Mouse (Mus musculus) hindbrain, embryonic 15.5 days (tissue): ENCODE measurements around the gene Atg10. TPM values are rescaled to one million over a fixed set of nuclear protein-coding genes. Genes with fewer than 3 reads are reported as not detected.

Source experiments
- ATAC-seq: fragments of 200-750 bp; cut with Nextera tagmentation; 2 replicates; pipeline ENCODE4 v1.8.0; 2017; ENCODE audit warnings: low read depth, moderate number of reproducible peaks, moderate TSS enrichment; ENCODE audit not compliant: low FRiP score
- H3K27ac ChIP-seq: fragments of 300-500 bp; sonication (generic); replicated peaks from 2 replicates; pipeline ENCODE4 v1.5.1; 2015; ENCODE audit warnings: mild to moderate bottlenecking, inconsistent platforms
- H3K27me3 ChIP-seq: fragments of 300-500 bp; sonication (generic); 2 replicates; pipeline ENCODE4 v1.6.1; 2015; ENCODE audit warnings: control low read depth, inconsistent platforms
- H3K36me3 ChIP-seq: fragments of 300-500 bp; sonication (generic); 2 replicates; pipeline ENCODE4 v1.6.1; 2015; ENCODE audit warnings: control low read depth, inconsistent platforms
- H3K4me1 ChIP-seq: fragments of 300-500 bp; sonication (generic); replicated peaks from 2 replicates; pipeline ENCODE4 v1.6.1; 2015; ENCODE audit warnings: control low read depth, inconsistent platforms
- H3K4me2 ChIP-seq: fragments of 300-500 bp; sonication (generic); 2 replicates; pipeline ENCODE4 v1.6.1; 2015; ENCODE audit warnings: moderate library complexity, mild to moderate bottlenecking, inconsistent platforms
- H3K4me3 ChIP-seq: fragments of 300-500 bp; sonication (generic); 2 replicates; pipeline ENCODE4 v1.5.1; 2015; ENCODE audit warnings: mild to moderate bottlenecking, inconsistent platforms
- H3K9ac ChIP-seq: fragments of 300-500 bp; sonication (generic); 2 replicates; pipeline ENCODE4 v1.6.1; 2015; ENCODE audit warnings: inconsistent platforms
- H3K9me3 ChIP-seq: fragments of 300-500 bp; sonication (generic); 2 replicates; pipeline ENCODE4 v1.6.1; 2016; ENCODE audit warnings: control low read depth, inconsistent platforms
- WGBS: fragments of 180-500 bp; shearing (Covaris S2); methylation state at CpG from one replicate; pipeline ENCODE4 v1.1.7; 2015; 5-methylcytosine and 5-hydroxymethylcytosine counted together
- polyA plus RNA-seq: library from polyadenylated mRNA; unstranded; fragments of >200 nt; fragmentation: Nextera tagmentation; extraction: Ambion mirVana; gene quantifications from 2 replicates; pipeline ENCODE4 v1.2.1, GENCODE M21; 2015

The Atg10 gene
- polyA plus RNA-seq, 1 experiment from 2014 or later = 13.6 TPM

- 79% methylated on average over 8 of the region's 8 CpGs for WGBS
- Histone ChIP-seq H3K9ac (no peak overlapping the region), H3K4me2 (no peak overlapping the region), H3K4me1 (no peaks in the 10 kb centered on the region), H3K36me3 (no peaks in the 10 kb centered on the region), H3K9me3 (no peaks in the 10 kb centered on the region), H3K27ac (no peak overlapping the region), H3K27me3 (no peaks in the 10 kb centered on the region), H3K4me3 (no peak overlapping the region)
- ATAC-seq = no peak
These were observed 10.8 kb downstream of the Atg10 start for GRCm38 (mm10) chr13:91212958-91213357.

GRCm38 (mm10) chr13:91206237-91206636 is 17.5 kb downstream of the Atg10 start:
- Histone ChIP-seq H3K9me3 (no peaks in the 10 kb centered on the region), H3K4me2 (no peak overlapping the region), H3K9ac (no peak overlapping the region), H3K4me3 (no peak overlapping the region), H3K27ac (no peak overlapping the region), H3K4me1 (no peaks in the 10 kb centered on the region), H3K27me3 (no peaks in the 10 kb centered on the region), H3K36me3 (no peaks in the 10 kb centered on the region)
- ATAC-seq = no peak
- WGBS = 90% methylated on average over 5 of the region's 5 CpGs

- 77% methylated on average over 7 of the region's 7 CpGs for WGBS
These were observed 21.2 kb downstream of the Atg10 start for GRCm38 (mm10) chr13:91202564-91202963.

GRCm38 (mm10) chr13:91187378-91188234 is 36.2 kb downstream of the Atg10 start:
- Histone ChIP-seq H3K4me3 (no peak overlapping the region), H3K4me1 (no peaks in the 10 kb centered on the region), H3K9me3 (no peaks in the 10 kb centered on the region), H3K27ac (no peak overlapping the region), H3K9ac (no peak overlapping the region), H3K4me2 (no peak overlapping the region), H3K27me3 (no peaks in the 10 kb centered on the region), H3K36me3 (no peaks in the 10 kb centered on the region)
- no peak for ATAC-seq
- 90% methylated on average over 13 of the region's 13 CpGs for WGBS

More at GRCm38 (mm10) chr13:91202564-91202963, 21.2 kb downstream of the Atg10 start:
- no peak for ATAC-seq
- Histone ChIP-seq H3K4me1 (no peaks in the 10 kb centered on the region), H3K9me3 (no peaks in the 10 kb centered on the region), H3K4me3 (no peak overlapping the region), H3K36me3 (no peaks in the 10 kb centered on the region), H3K27me3 (no peaks in the 10 kb centered on the region), H3K27ac (no peak overlapping the region), H3K4me2 (no peak overlapping the region), H3K9ac (no peak overlapping the region)

GRCm38 (mm10) chr13:91185248-91185867 is 38.4 kb downstream of the Atg10 start:
- Histone ChIP-seq H3K27ac (no peak overlapping the region), H3K4me2 (no peak overlapping the region), H3K9ac (no peak overlapping the region), H3K9me3 (no peaks in the 10 kb centered on the region), H3K4me3 (no peak overlapping the region), H3K4me1 (no peaks in the 10 kb centered on the region), H3K27me3 (no peaks in the 10 kb centered on the region), H3K36me3 (no peaks in the 10 kb centered on the region)
- no peak for ATAC-seq
- WGBS = 87% methylated on average over 3 of the region's 3 CpGs

GRCm38 (mm10) chr13:91184226-91184625 is 39.5 kb downstream of the Atg10 start:
- H3K36me3 ChIP-seq = no peaks in the 10 kb centered on the region
- no peaks in the 10 kb centered on the region for H3K9me3 ChIP-seq
- WGBS = 86% methylated on average over 3 of the region's 3 CpGs
- H3K27me3 ChIP-seq = no peaks in the 10 kb centered on the region
- H3K4me3 ChIP-seq = no peak overlapping the region
- no peak overlapping the region for H3K9ac ChIP-seq
- no peak overlapping the region for H3K4me2 ChIP-seq
- H3K4me1 ChIP-seq = peaks cover 10% of the 10 kb centered on the region
- no peak overlapping the region for H3K27ac ChIP-seq
- no peak for ATAC-seq

- Histone ChIP-seq H3K36me3 (no peaks in the 10 kb centered on the region), H3K4me2 (no peak overlapping the region), H3K27ac (no peak overlapping the region), H3K4me1 (peaks cover 22% of the 10 kb centered on the region), H3K9me3 (no peaks in the 10 kb centered on the region), H3K4me3 (no peak overlapping the region), H3K27me3 (no peaks in the 10 kb centered on the region), H3K9ac (no peak overlapping the region)
- 95% methylated on average over 8 of the region's 8 CpGs for WGBS
- no peak for ATAC-seq
These were observed 43.4 kb downstream of the Atg10 start for GRCm38 (mm10) chr13:91180364-91180763.

GRCm38 (mm10) chr13:91179174-91179899 is 44.4 kb downstream of the Atg10 start:
- ATAC-seq = peak; percentile 25; the same call in 1 of the 2 replicates
- no peak overlapping the region for H3K9ac ChIP-seq
- no peaks in the 10 kb centered on the region for H3K36me3 ChIP-seq
- H3K9me3 ChIP-seq = no peaks in the 10 kb centered on the region
- H3K27ac ChIP-seq = peak overlapping the region; percentile 61
- H3K4me1 ChIP-seq = peaks cover 22% of the 10 kb centered on the region
- no peaks in the 10 kb centered on the region for H3K27me3 ChIP-seq
- 43% methylated on average over 8 of the region's 8 CpGs for WGBS
- H3K4me3 ChIP-seq = no peak overlapping the region
- no peak overlapping the region for H3K4me2 ChIP-seq

- no peak overlapping the region for H3K4me2 ChIP-seq
- H3K27me3 ChIP-seq = no peaks in the 10 kb centered on the region
- peak; percentile 82 for ATAC-seq
- peaks cover 22% of the 10 kb centered on the region for H3K4me1 ChIP-seq
- no peaks in the 10 kb centered on the region for H3K9me3 ChIP-seq
- WGBS = 31% methylated on average over 9 of the region's 9 CpGs
- H3K27ac ChIP-seq = peak overlapping the region; percentile 62
- H3K9ac ChIP-seq = no peak overlapping the region
- H3K4me3 ChIP-seq = no peak overlapping the region
- no peaks in the 10 kb centered on the region for H3K36me3 ChIP-seq
These were observed 45.2 kb downstream of the Atg10 start for GRCm38 (mm10) chr13:91178428-91179160.

GRCm38 (mm10) chr13:91175347-91175746 is 48.4 kb downstream of the Atg10 start:
- no peak overlapping the region for H3K4me3 ChIP-seq
- no peak overlapping the region for H3K9ac ChIP-seq
- H3K27ac ChIP-seq = no peak overlapping the region
- H3K9me3 ChIP-seq = no peaks in the 10 kb centered on the region
- WGBS = 68% methylated on average over 3 of the region's 3 CpGs
- no peak overlapping the region for H3K4me2 ChIP-seq
- H3K4me1 ChIP-seq = peaks cover 24% of the 10 kb centered on the region
- ATAC-seq = no peak
- no peaks in the 10 kb centered on the region for H3K36me3 ChIP-seq
- H3K27me3 ChIP-seq = no peaks in the 10 kb centered on the region

GRCm38 (mm10) chr13:91171766-91172491 is 51.8 kb downstream of the Atg10 start:
- Histone ChIP-seq H3K4me3 (no peak overlapping the region), H3K9ac (no peak overlapping the region), H3K4me2 (no peak overlapping the region), H3K36me3 (no peaks in the 10 kb centered on the region), H3K27me3 (no peaks in the 10 kb centered on the region), H3K4me1 (0 out of 2 replicates have a peak, but pooled peaks cover 2% of the 10 kb centered on the region), H3K27ac (peak overlapping the region; percentile 38; the same call in 1 of the 2 replicates), H3K9me3 (no peaks in the 10 kb centered on the region)
- 68% methylated on average over 15 of the region's 15 CpGs for WGBS
- peak; percentile 73 for ATAC-seq
